Mouse (Mus musculus): ENCODE results near the gene Rasa2. TPM values are rescaled to one million over a fixed set of nuclear protein-coding genes. Genes with fewer than 3 reads are reported as not detected.

The Rasa2 gene
- total and polyA plus RNA-seq, 3 experiments, result 9.7 to 9.8 (median 9.8) TPM

DNA sequence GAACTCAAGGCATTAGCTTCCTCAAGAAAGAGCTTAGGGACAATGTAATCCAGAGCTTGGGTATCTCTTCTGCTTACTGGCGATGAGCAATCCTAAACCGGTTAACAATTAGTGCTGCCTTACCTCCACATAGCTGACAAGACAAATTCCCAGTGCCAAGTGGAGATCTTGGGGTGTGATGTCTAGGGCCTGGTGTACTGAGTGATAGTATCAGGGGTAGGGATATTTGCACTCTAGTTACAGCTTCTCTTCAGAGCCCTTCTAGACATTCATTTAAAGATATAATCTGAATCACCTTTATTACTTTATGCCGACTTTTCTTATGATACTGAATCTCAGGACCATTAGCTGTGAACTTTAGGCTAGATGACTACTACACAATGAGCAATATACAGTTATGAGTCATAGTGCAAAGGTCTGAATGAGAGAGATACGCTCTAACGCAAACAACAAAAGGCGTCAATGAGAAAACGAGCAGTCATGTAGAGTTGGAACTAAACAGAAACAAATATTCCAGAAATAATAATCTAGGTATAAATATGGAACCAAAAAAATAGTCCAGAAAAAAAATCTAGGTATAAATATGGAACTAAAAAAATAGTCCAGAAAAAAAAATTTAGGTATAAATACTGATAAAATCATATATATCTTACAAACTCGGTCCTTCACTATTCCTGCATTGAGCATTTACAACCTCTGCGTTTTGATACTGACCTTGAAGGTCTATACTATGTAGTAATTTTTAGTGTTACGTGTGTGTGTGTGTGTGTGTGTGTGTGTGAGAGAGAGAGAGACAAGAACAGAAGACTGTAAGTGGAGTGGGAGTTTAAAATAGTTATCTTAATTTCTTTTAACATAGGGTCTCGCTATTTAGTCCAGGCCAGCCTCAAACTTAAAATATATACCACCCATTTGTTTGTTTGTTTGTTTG lies 38.5 kb downstream of the Rasa2 start:
- dilution Hi-C loops (cut with MboI; ENCODE audit: extremely low pct_ligation_motif_present, extremely low pct_unique_long_range_greater_than_20kb, low sequenced_read_pairs) (no loop called here), in situ Hi-C loops (cut with MboI; ENCODE audit: low pct_ligation_motif_present, low pct_unique_long_range_greater_than_20kb, low sequenced_read_pairs) (no loop called here)
- Histone ChIP-seq H3K79me2 (replicated peaks; ENCODE audit: control insufficient read depth, extremely low read depth, insufficient read depth, poor library complexity, severe bottlenecking) (no peaks in the 10 kb centered on the region; the same call in 1 of the 2 replicates), H3K27ac (ENCODE audit: insufficient read depth, low read depth) (no peak overlapping the region), H3K9me3 (replicated peaks; ENCODE audit: low read length) (no peaks in the 10 kb centered on the region), H3K9ac (ENCODE audit: insufficient read depth, low read depth) (no peak overlapping the region), H3K36me3 (replicated peaks in 1 of 2; ENCODE audit: control insufficient read depth in 1 of 2, insufficient read depth in 1 of 2, low read length in 1 of 2) (peaks cover 12 to 43% of the 10 kb centered on the region in 2 experiments), H3K4me1 (ENCODE audit: control insufficient read depth in 1 of 2, insufficient read depth in 2 of 2) (no peaks in the 10 kb centered on the region; a peak in 1 of 4 replicates), H3K4me3 (replicated peaks in 1 of 3; ENCODE audit: low read depth in 2 of 3, low read length in 2 of 3, poor library complexity in 1 of 3) (no peak overlapping the region), H3K27me3 (replicated peaks) (no peaks in the 10 kb centered on the region), H3K4me2 (ENCODE audit: insufficient read depth, low read depth, poor library complexity, severe bottlenecking) (no peak overlapping the region)
- TF ChIP-seq KAT2A (IDR thresholded peaks at IDR 0.05; ENCODE audit: insufficient replicate concordance, low read length) (no peak), ZC3H11A (IDR thresholded peaks at IDR 0.05; ENCODE audit: low read depth, low read length) (no peak), RAD21 (IDR thresholded peaks at IDR 0.05; ENCODE audit: low read depth, low read length) (no peak), POLR2AphosphoS2 (IDR thresholded peaks at IDR 0.05; ENCODE audit: low read depth, low read length) (no peak), MEF2A (IDR thresholded peaks at IDR 0.05; ENCODE audit: borderline replicate concordance, low read depth, low read length) (no peak), ELF1 (IDR thresholded peaks at IDR 0.05; ENCODE audit: low read depth, low read length) (no peak), TCF12 (IDR thresholded peaks at IDR 0.05; ENCODE audit: low read depth, low read length) (no peak), MYC (IDR thresholded peaks at IDR 0.05; ENCODE audit: low read depth, low read length) (no peak), CHD1 (IDR thresholded peaks at IDR 0.05; ENCODE audit: low read depth, low read length) (no peak), USF1 (IDR thresholded peaks at IDR 0.05; ENCODE audit: low read depth, low read length) (no peak), JUN (IDR thresholded peaks at IDR 0.05; ENCODE audit: insufficient read depth, low read depth, low read length) (no peak), MXI1 (IDR thresholded peaks at IDR 0.05; ENCODE audit: low read depth, low read length) (no peak), IRF4 (IDR thresholded peaks at IDR 0.05; ENCODE audit: low read depth, low read length) (no peak), E2F4 (IDR thresholded peaks at IDR 0.05; ENCODE audit: insufficient replicate concordance, low read depth, low read length) (no peak), NRF1 (IDR thresholded peaks at IDR 0.05; ENCODE audit: low read depth, low read length) (no peak), USF2 (conservative IDR thresholded peaks at IDR 0.05; ENCODE audit: low read depth, low read length) (no peak), ETS1 (conservative IDR thresholded peaks at IDR 0.05; ENCODE audit: low read depth, low read length) (no peak), MAFK (IDR thresholded peaks at IDR 0.05; ENCODE audit: insufficient replicate concordance, low read length) (no peak), MAZ (IDR thresholded peaks at IDR 0.05; ENCODE audit: low read depth, low read length) (no peak)
- DNase-seq (ENCODE audit: extremely low read depth), result no peak
